Comparison of ENCODE assay signal across 8 mouse cellular contexts in genomic region chr12:69724018-69724710, GRCm38 (mm10). TPM values are rescaled to one million over a fixed set of nuclear protein-coding genes. Genes with fewer than 3 reads are reported as not detected.
DNase-seq lines count a peak whose midpoint lies in the region; ATAC-seq and TF ChIP-seq lines count a peak whose summit lies in the region.

No protein-coding gene starts in this region.

- no peaks in the 10 kb centered on the region for H3K27me3 ChIP-seq in heart, embryonic 11.5 days (ENCODE audit: control insufficient read depth, insufficient read depth, low read length)
- H3K27me3 ChIP-seq in ES-Bruce4 (ENCODE audit: control insufficient read depth, insufficient read depth, low read length, poor library complexity, severe bottlenecking), result no peaks in the 10 kb centered on the region
- no peaks in the 10 kb centered on the region for H3K27me3 ChIP-seq in limb, embryonic 14.5 days (ENCODE audit: control insufficient read depth, insufficient read depth, low read length)

- H3K27ac ChIP-seq in heart, embryonic 11.5 days (ENCODE audit: low read depth, low read length), result peak overlapping the region; percentile 85; the same call in 1 of the 2 replicates
- no peak overlapping the region for H3K27ac ChIP-seq in ES-Bruce4 (ENCODE audit: insufficient read depth, low read length)
- no peak overlapping the region for H3K27ac ChIP-seq in limb, embryonic 14.5 days (replicated peaks; ENCODE audit: low read depth, low read length)

- 5% methylated on average over 22 of the region's 24 CpGs for WGBS in heart, embryonic 11.5 days (ENCODE audit: insufficient replicate concordance)
- WGBS in limb, embryonic 14.5 days, result 3% methylated on average over 22 of the region's 24 CpGs

- TF ChIP-seq POLR2A in ES-Bruce4 (IDR thresholded peaks at IDR 0.05; ENCODE audit: insufficient read depth, low read length), result no peak
- TF ChIP-seq POLR2A in limb, embryonic 14.5 days (IDR thresholded peaks at IDR 0.05; ENCODE audit: borderline replicate concordance, extremely low read depth, insufficient read depth, insufficient read length), result no peak

- H3K9me3 ChIP-seq in heart, embryonic 11.5 days (replicated peaks; ENCODE audit: control insufficient read depth, low read length), result no peaks in the 10 kb centered on the region
- peaks cover 28% of the 10 kb centered on the region for H3K9me3 ChIP-seq in ES-Bruce4 (replicated peaks; ENCODE audit: control insufficient read depth, insufficient read depth, low read length, poor library complexity, severe bottlenecking)
- peaks cover 9% of the 10 kb centered on the region for H3K9me3 ChIP-seq in limb, embryonic 14.5 days (ENCODE audit: control insufficient read depth, low read length)

- peaks cover 7% of the 10 kb centered on the region for H3K36me3 ChIP-seq in heart, embryonic 11.5 days (ENCODE audit: control insufficient read depth, insufficient read depth, low read length)
- peaks cover 12% of the 10 kb centered on the region for H3K36me3 ChIP-seq in ES-Bruce4 (ENCODE audit: control insufficient read depth, insufficient read depth, low read length, poor library complexity, severe bottlenecking)
- H3K36me3 ChIP-seq in limb, embryonic 14.5 days (ENCODE audit: control insufficient read depth, insufficient read depth, low read length), result peaks cover 16% of the 10 kb centered on the region

- no peak for ATAC-seq in heart, embryonic 11.5 days (replicated peaks; ENCODE audit: insufficient number of reproducible peaks, low FRiP score, low TSS enrichment)
- ATAC-seq in erythroid progenitor cell, adult 5-6 weeks (replicated peaks; ENCODE audit: low FRiP score, poor library complexity, severe bottlenecking), result 0 out of 2 replicates have a peak, but pooled peaks have one; percentile 0
- peak; percentile 24 for ATAC-seq in limb, embryonic 14.5 days (ENCODE audit: low FRiP score, low read depth)

- intact Hi-C loops in heart, postnatal 10 days (cut with DNase I), result no loop called here

- peaks cover 10% of the 10 kb centered on the region for H3K4me1 ChIP-seq in heart, embryonic 11.5 days (ENCODE audit: control insufficient read depth, insufficient read depth, low read length)
- H3K4me1 ChIP-seq in ES-Bruce4 (ENCODE audit: control insufficient read depth, insufficient read depth, low read length), result peaks cover 2% of the 10 kb centered on the region
- peaks cover 15% of the 10 kb centered on the region for H3K4me1 ChIP-seq in limb, embryonic 14.5 days (ENCODE audit: control insufficient read depth, insufficient read depth, low read length)

- H3K9ac ChIP-seq in heart, embryonic 11.5 days (ENCODE audit: low read depth, low read length), result peak overlapping the region; percentile 70
- H3K9ac ChIP-seq in ES-Bruce4 (ENCODE audit: low read depth, poor library complexity, severe bottlenecking), result peak overlapping the region; percentile 45
- H3K9ac ChIP-seq in limb, embryonic 14.5 days (ENCODE audit: low read depth, low read length, severe bottlenecking), result peak overlapping the region; percentile 68

- no peak for TF ChIP-seq CTCF in ES-Bruce4 (IDR thresholded peaks at IDR 0.05; ENCODE audit: low read depth, low read length)

- peak overlapping the region; percentile 80 for H3K4me3 ChIP-seq in heart, embryonic 11.5 days (ENCODE audit: low read depth, low read length)
- H3K4me3 ChIP-seq in ES-Bruce4 (ENCODE audit: low read depth, low read length), result peak overlapping the region; percentile 89
- H3K4me3 ChIP-seq in limb, embryonic 14.5 days (replicated peaks; ENCODE audit: low read length), result peak overlapping the region; percentile 78

- no peak for TF ChIP-seq EP300 in ES-Bruce4 (IDR thresholded peaks at IDR 0.05; ENCODE audit: insufficient read depth, low read depth, low read length)

- DNase-seq in heart, postnatal 10 days, result no peak
- no peak for DNase-seq in limb, embryonic 14.5 days (ENCODE audit: low spot score)
- no peak for DNase-seq in ovary, postnatal 14 days (ENCODE audit: low spot score)
- DNase-seq in cerebellum, postnatal 4 days (ENCODE audit: low spot score in 2 of 2), result no peak
- DNase-seq in adrenal gland, postnatal 4 days (ENCODE audit: low spot score in 2 of 2), result no peak

- H3K4me2 ChIP-seq in heart, embryonic 11.5 days, result peak overlapping the region; percentile 95
- peak overlapping the region; percentile 68 for H3K4me2 ChIP-seq in limb, embryonic 14.5 days (replicated peaks; ENCODE audit: low read depth, low read length, severe bottlenecking)

RNA-seq across cellular contexts. Expression of gene L2hgdh, which starts 0.5 kb away (rescaled TPM):
- polyA plus RNA-seq in heart, embryonic 11.5 days (2014; fragmentation: Nextera tagmentation; extraction: Ambion mirVana), result 15.2 and 18.0 TPM in 2 replicates
- total RNA-seq in heart, postnatal 10 days (2021), result 10 to 100 TPM; 25.6 to 31.4 TPM
- polyA plus RNA-seq in ES-Bruce4 (2011; ENCODE audit: insufficient read depth, insufficient read length, low read depth, missing spikeins), result 25.6 and 26.2 TPM in 2 replicates
- total RNA-seq in erythroid progenitor cell, adult 5-6 weeks (2015; ENCODE audit: low replicate concordance), result 3.2 and 8.8 TPM in 2 replicates
- total RNA-seq in erythroid progenitor cell, adult 5-6 weeks (2017; ENCODE audit: low replicate concordance), result 4.1 and 7.7 TPM in 2 replicates
- 14.7 and 14.9 TPM in 2 replicates for polyA plus RNA-seq in limb, embryonic 14.5 days (2012; rRNA removed)
- 14.5 and 17.4 TPM in 2 replicates for polyA plus RNA-seq in limb, embryonic 14.5 days (2014; fragmentation: Nextera tagmentation; extraction: Ambion mirVana)
- 10 to 100 TPM; 21.3 to 22.3 TPM for total RNA-seq in adrenal gland, postnatal 4 days (2021)

RNA-seq across cellular contexts. Expression of gene Atp5s, which starts 0.6 kb away (rescaled TPM):
- 30.1 and 35.8 TPM in 2 replicates for polyA plus RNA-seq in heart, embryonic 11.5 days (2014; fragmentation: Nextera tagmentation; extraction: Ambion mirVana)
- 10 to 100 TPM; 18.7 to 21.3 TPM for total RNA-seq in heart, postnatal 10 days (2021)
- 28.4 and 30.4 TPM in 2 replicates for polyA plus RNA-seq in ES-Bruce4 (2011; ENCODE audit: insufficient read depth, insufficient read length, low read depth, missing spikeins)
- total RNA-seq in erythroid progenitor cell, adult 5-6 weeks (2015; ENCODE audit: low replicate concordance), result 14.4 and 32.7 TPM in 2 replicates
- 8.8 and 22.2 TPM in 2 replicates for total RNA-seq in erythroid progenitor cell, adult 5-6 weeks (2017; ENCODE audit: low replicate concordance)
- 26.1 and 29.4 TPM in 2 replicates for polyA plus RNA-seq in limb, embryonic 14.5 days (2012; rRNA removed)
- 30.8 and 36.1 TPM in 2 replicates for polyA plus RNA-seq in limb, embryonic 14.5 days (2014; fragmentation: Nextera tagmentation; extraction: Ambion mirVana)
- total RNA-seq in adrenal gland, postnatal 4 days (2021), result 10 to 100 TPM; 18.6 TPM

RNA-seq across cellular contexts. Expression of gene Sos2, which starts 42.5 kb away (rescaled TPM):
- polyA plus RNA-seq in heart, embryonic 11.5 days (2014; fragmentation: Nextera tagmentation; extraction: Ambion mirVana), result 7.9 and 9.1 TPM in 2 replicates
- 10 to 100 TPM; 33.9 to 34.7 TPM for total RNA-seq in heart, postnatal 10 days (2021)
- polyA plus RNA-seq in ES-Bruce4 (2011; ENCODE audit: insufficient read depth, insufficient read length, low read depth, missing spikeins), result 21.2 and 21.6 TPM in 2 replicates
- total RNA-seq in erythroid progenitor cell, adult 5-6 weeks (2015; ENCODE audit: low replicate concordance), result 38.6 and 77.5 TPM in 2 replicates
- total RNA-seq in erythroid progenitor cell, adult 5-6 weeks (2017; ENCODE audit: low replicate concordance), result 28.5 and 42.0 TPM in 2 replicates
- polyA plus RNA-seq in limb, embryonic 14.5 days (2012; rRNA removed), result 34.4 and 37.1 TPM in 2 replicates
- 13.3 and 13.5 TPM in 2 replicates for polyA plus RNA-seq in limb, embryonic 14.5 days (2014; fragmentation: Nextera tagmentation; extraction: Ambion mirVana)
- 10 to 100 TPM; 41.9 to 45.5 TPM for total RNA-seq in adrenal gland, postnatal 4 days (2021)
